ENCODE assay signal across 16 mouse cellular contexts in genomic region chrX:103628890-103629289, GRCm38 (mm10). TPM values are rescaled to one million over a fixed set of nuclear protein-coding genes. Genes with fewer than 3 reads are reported as not detected.
DNase-seq lines count a peak whose midpoint lies in the region; ATAC-seq and TF ChIP-seq lines count a peak whose summit lies in the region.
"Had no signal": no experiment of that assay in that cellular context is flagged by ENCODE, and none has a peak within 500 bp of the region (broad histone marks: within the 10 kb centered on the region; RNA-seq: fewer than 3 reads in every experiment).

No protein-coding gene starts in this region.

- no peak for TF ChIP-seq EP300 in stomach, postnatal 0 days (optimal IDR thresholded peaks at IDR 0.05)

- TF ChIP-seq CTCF in brain, embryonic 14.5 days (IDR thresholded peaks at IDR 0.05; ENCODE audit: borderline replicate concordance, extremely low read depth, insufficient read depth, insufficient read length): peak; percentile 12; the same call in 1 of the 2 replicates
- peak; percentile 58 for TF ChIP-seq CTCF in stomach, postnatal 0 days (IDR thresholded peaks at IDR 0.05; ENCODE audit: low read depth)

- no peak overlapping the region for H3K27ac ChIP-seq in kidney, embryonic 16.5 days (ENCODE audit: low read length)
- H3K27ac ChIP-seq in stomach, postnatal 0 days (replicated peaks): no peak overlapping the region
- H3K27ac ChIP-seq: forebrain, embryonic 12.5 days; heart, adult 2 months; neural tube, embryonic 12.5 days had no signal

- no peak overlapping the region for H3K4me3 ChIP-seq in kidney, embryonic 16.5 days (ENCODE audit: low read length)
- no peak overlapping the region for H3K4me3 ChIP-seq in stomach, postnatal 0 days (ENCODE audit: low read depth, low read length)
- H3K4me3 ChIP-seq: forebrain, embryonic 12.5 days; heart, adult 2 months; neural tube, embryonic 12.5 days had no signal

- H3K4me1 ChIP-seq in kidney, embryonic 16.5 days (ENCODE audit: insufficient read depth, low read length): no peaks in the 10 kb centered on the region
- H3K4me1 ChIP-seq in stomach, postnatal 0 days (replicated peaks; ENCODE audit: control insufficient read depth, insufficient read depth): no peaks in the 10 kb centered on the region
- H3K4me1 ChIP-seq: forebrain, embryonic 12.5 days; neural tube, embryonic 12.5 days had no signal

- H3K4me2 ChIP-seq in kidney, embryonic 16.5 days (replicated peaks; ENCODE audit: low read depth, low read length): no peak overlapping the region
- no peak overlapping the region for H3K4me2 ChIP-seq in stomach, postnatal 0 days (replicated peaks; ENCODE audit: low read depth)
- H3K4me2 ChIP-seq: forebrain, embryonic 12.5 days; neural tube, embryonic 12.5 days had no signal

- no peak for TF ChIP-seq POLR2A in brain, embryonic 14.5 days (IDR thresholded peaks at IDR 0.05; ENCODE audit: borderline replicate concordance, extremely low read depth, insufficient read depth, insufficient read length, poor library complexity, severe bottlenecking)

- peak; percentile 24 for DNase-seq in kidney, postnatal 14 days
- peak; percentile 25 for DNase-seq in thymus, postnatal 14 days
- DNase-seq in thymus, postnatal 25 days: no peak
- DNase-seq in brain, embryonic 14.5 days (ENCODE audit: low read depth): peak; percentile 13
- DNase-seq in stomach, postnatal 0 days (ENCODE audit: low spot score): no peak
- DNase-seq in lung, postnatal 25 days (ENCODE audit: low spot score): no peak
- DNase-seq: adrenal gland, postnatal 10 days; heart, adult 2 months; liver; lung, postnatal 14 days; spleen, adult 18-20 months had no signal

- no peak for ATAC-seq in kidney, embryonic 16.5 days (ENCODE audit: low FRiP score, low TSS enrichment)
- no peak for ATAC-seq in stomach, postnatal 0 days (ENCODE audit: low FRiP score, low TSS enrichment)
- ATAC-seq: midbrain, embryonic 16.5 days had no signal

- no peaks in the 10 kb centered on the region; the same call in 1 of the 2 replicates for H3K27me3 ChIP-seq in kidney, embryonic 16.5 days (ENCODE audit: insufficient read depth, low read length)
- no peaks in the 10 kb centered on the region for H3K27me3 ChIP-seq in stomach, postnatal 0 days (ENCODE audit: control insufficient read depth, insufficient read depth, low read length)
- H3K27me3 ChIP-seq: neural tube, embryonic 12.5 days had no signal

- no peak overlapping the region for H3K9ac ChIP-seq in kidney, embryonic 16.5 days (replicated peaks; ENCODE audit: low read length)
- no peak overlapping the region for H3K9ac ChIP-seq in stomach, postnatal 0 days (ENCODE audit: low read length)
- H3K9ac ChIP-seq: forebrain, embryonic 12.5 days; neural tube, embryonic 12.5 days had no signal

- H3K36me3 ChIP-seq in kidney, embryonic 16.5 days (ENCODE audit: insufficient read depth, low read length): no peaks in the 10 kb centered on the region
- no peaks in the 10 kb centered on the region for H3K36me3 ChIP-seq in stomach, postnatal 0 days (ENCODE audit: control insufficient read depth, insufficient read depth, low read length)
- H3K36me3 ChIP-seq: forebrain, embryonic 12.5 days; neural tube, embryonic 12.5 days had no signal

- no peaks in the 10 kb centered on the region for H3K9me3 ChIP-seq in kidney, embryonic 16.5 days (ENCODE audit: low read length)
- no peaks in the 10 kb centered on the region for H3K9me3 ChIP-seq in stomach, postnatal 0 days (ENCODE audit: control insufficient read depth, low read length)
- H3K9me3 ChIP-seq: forebrain, embryonic 12.5 days; neural tube, embryonic 12.5 days had no signal

- WGBS in kidney, embryonic 16.5 days: 69% methylated on average over 1 of the region's 1 CpGs
- 82% methylated on average over 1 of the region's 1 CpGs for WGBS in stomach, postnatal 0 days

RNA-seq across cellular contexts. Expression of gene Zcchc13, which starts 1.5 kb away (rescaled TPM):
- polyA plus RNA-seq in kidney, embryonic 16.5 days (2015; fragmentation: Nextera tagmentation; extraction: Ambion mirVana): not detected in 2 replicates
- polyA plus RNA-seq in brain, embryonic 14.5 days (2012; rRNA removed): not detected in 2 replicates
- polyA plus RNA-seq in stomach, postnatal 0 days (2015; fragmentation: Nextera tagmentation; extraction: Ambion mirVana): not detected in 2 replicates
- polyA plus RNA-seq: embryonic facial prominence, embryonic 14.5 days; forebrain, embryonic 12.5 days; heart, adult 2 months; midbrain, embryonic 16.5 days; neural tube, embryonic 12.5 days had no signal

Comparison
In these comparisons a context has a peak if more than half of its experiments do, and no peak if none do; other contexts are left out.
1. DNase-seq: peak in kidney, postnatal 14 days (single experiment), thymus, postnatal 14 days (single experiment) and brain, embryonic 14.5 days (single experiment); none in thymus, postnatal 25 days (single experiment), stomach, postnatal 0 days (single experiment) and lung, postnatal 25 days (single experiment).